Mouse (Mus musculus) thymus, adult 2 months (tissue): ENCODE data around the gene Gm21425. TPM values are rescaled to one million over a fixed set of nuclear protein-coding genes. Genes with fewer than 3 reads are reported as not detected.
"Not testable (repeated sequence)": the region's sequence is repeated elsewhere in the genome, so short reads cannot be mapped to it uniquely, and the experiment has no call there.

Experiments
- DNase-seq: peaks from one replicate; pipeline ENCODE4 v3.0.0; 2021
- H3K27ac ChIP-seq: fragments of 200-500 bp; 2 replicates; pipeline ENCODE4 v1.5.1; 2012; ENCODE audit warnings: low read length, control low read depth; ENCODE audit not compliant: control insufficient read depth, insufficient read depth
- H3K27me3 ChIP-seq: fragments of 200-500 bp; 2 replicates; pipeline ENCODE4 v1.6.1; 2012; ENCODE audit warnings: mild to moderate bottlenecking, low read length, moderate library complexity, mixed read lengths; ENCODE audit not compliant: control insufficient read depth, insufficient read depth
- H3K36me3 ChIP-seq: fragments of 200-500 bp; 2 replicates; pipeline ENCODE4 v1.6.1; 2012; ENCODE audit warnings: mild to moderate bottlenecking, low read length, moderate library complexity; ENCODE audit not compliant: control insufficient read depth, insufficient read depth
- H3K4me1 ChIP-seq: fragments of 200-500 bp; replicated peaks from 2 replicates; pipeline ENCODE4 v1.6.1; 2012; ENCODE audit warnings: low read length; ENCODE audit not compliant: control insufficient read depth, insufficient read depth
- H3K4me3 ChIP-seq: fragments of 200-500 bp; 2 replicates; pipeline ENCODE4 v1.5.1; 2012; ENCODE audit warnings: mild to moderate bottlenecking, low read length, control low read depth, moderate library complexity; ENCODE audit not compliant: control insufficient read depth, insufficient read depth
- WGBS: fragments of 180-500 bp; shearing (Covaris S2); methylation state at CpG from one replicate; pipeline ENCODE4 v1.1.7; 2018; 5-methylcytosine and 5-hydroxymethylcytosine counted together
- polyA plus RNA-seq: library from polyadenylated mRNA; depleted of rRNA; stranded (reverse); fragments of >200 nt; gene quantifications from 2 replicates; pipeline ENCODE4 v1.2.3, GENCODE M21; 2012; rRNA removed

The Gm21425 gene
- not detected in 2 replicates for polyA plus RNA-seq

GRCm38 (mm10) chrY:13161668-13162067 lies at the start of gene Gm21425:
TSS of gene Gm21425 (plus strand) at chrY:13161968.
- not testable (repeated sequence) for DNase-seq, H3K4me3 ChIP-seq, H3K27me3 ChIP-seq, H3K36me3 ChIP-seq, H3K27ac ChIP-seq, H3K4me1 ChIP-seq

GRCm38 (mm10) chrY:13133392-13133791 lies 28.4 kb upstream of the Gm21425 start, which contains the start of gene Gm21891:
TSS of gene Gm21891 (minus strand) at chrY:13133492.
- H3K36me3 ChIP-seq, H3K27ac ChIP-seq, H3K4me3 ChIP-seq, H3K27me3 ChIP-seq, H3K4me1 ChIP-seq, DNase-seq: not testable (repeated sequence)
- WGBS = no CpG with 5 or more reads among the region's 3 CpGs

Other genes with a start within 250 kb of the Gm21425 start
- not detected in 2 replicates for gene Gm20807, start 119.1 kb upstream of the Gm21425 start, polyA plus RNA-seq
- gene Gm21891, start 28.5 kb upstream of the Gm21425 start, polyA plus RNA-seq = not detected in 2 replicates
- gene Gm21828, start 62.0 kb downstream of the Gm21425 start, polyA plus RNA-seq = not detected in 2 replicates
- gene Gm21440, start 90.4 kb downstream of the Gm21425 start, polyA plus RNA-seq = not detected in 2 replicates
- not detected in 2 replicates for gene Gm21454, start 90.5 kb downstream of the Gm21425 start, polyA plus RNA-seq
- not detected in 2 replicates for gene Gm21725, start 187.1 kb downstream of the Gm21425 start, polyA plus RNA-seq